Mouse (Mus musculus) midbrain, embryonic 15.5 days (tissue): Measurements from ENCODE around the gene Polr2a. TPM values are rescaled to one million over a fixed set of nuclear protein-coding genes. Genes with fewer than 3 reads are reported as not detected.

ENCODE experiments used
- ATAC-seq: fragments of 200-750 bp; cut with Nextera tagmentation; replicated peaks from 2 replicates; pipeline ENCODE4 v1.8.0; 2017; ENCODE audit warnings: moderate TSS enrichment
- H3K27ac ChIP-seq: fragments of 300-500 bp; sonication (generic); 2 replicates; pipeline ENCODE4 v1.5.1; 2015; ENCODE audit warnings: mild to moderate bottlenecking, inconsistent platforms
- H3K27me3 ChIP-seq: fragments of 300-500 bp; sonication (generic); replicated peaks from 2 replicates; pipeline ENCODE4 v1.6.1; 2015; ENCODE audit warnings: inconsistent platforms
- H3K36me3 ChIP-seq: fragments of 300-500 bp; sonication (generic); replicated peaks from 2 replicates; pipeline ENCODE4 v1.6.1; 2015; ENCODE audit warnings: inconsistent platforms
- H3K4me1 ChIP-seq: fragments of 300-500 bp; sonication (generic); 2 replicates; pipeline ENCODE4 v1.6.1; 2015; ENCODE audit warnings: inconsistent platforms
- H3K4me2 ChIP-seq: fragments of 300-500 bp; sonication (generic); 2 replicates; pipeline ENCODE4 v1.6.1; 2015; ENCODE audit warnings: inconsistent platforms, mild to moderate bottlenecking, moderate library complexity
- H3K4me3 ChIP-seq: fragments of 300-500 bp; sonication (generic); 2 replicates; pipeline ENCODE4 v1.5.1; 2015; ENCODE audit warnings: mild to moderate bottlenecking, inconsistent platforms
- H3K9ac ChIP-seq: fragments of 300-500 bp; sonication (generic); 2 replicates; pipeline ENCODE4 v1.6.1; 2015; ENCODE audit warnings: mild to moderate bottlenecking, inconsistent platforms
- H3K9me3 ChIP-seq: fragments of 300-500 bp; sonication (generic); 2 replicates; pipeline ENCODE4 v1.6.1; 2016; ENCODE audit warnings: inconsistent platforms
- WGBS: fragments of 180-500 bp; shearing (Covaris S2); methylation state at CpG from one replicate; pipeline ENCODE4 v1.1.7; 2015; ENCODE audit warnings: mixed read lengths; 5-methylcytosine and 5-hydroxymethylcytosine counted together
- polyA plus RNA-seq: library from polyadenylated mRNA; unstranded; fragments of >200 nt; fragmentation: Nextera tagmentation; extraction: Ambion mirVana; gene quantifications from 2 replicates; pipeline ENCODE4 v1.2.1, GENCODE M21; 2015

The Polr2a gene
- polyA plus RNA-seq, 1 experiment from 2014 or later = 17.4 TPM

GRCm38 (mm10) chr11:69720852-69721251 is 37.6 kb downstream of the Polr2a start:
- Histone ChIP-seq H3K27ac (no peak overlapping the region), H3K9ac (no peak overlapping the region), H3K4me2 (no peak overlapping the region), H3K36me3 (no peaks in the 10 kb centered on the region), H3K4me3 (no peak overlapping the region), H3K27me3 (no peaks in the 10 kb centered on the region), H3K4me1 (no peaks in the 10 kb centered on the region), H3K9me3 (no peaks in the 10 kb centered on the region)
- 82% methylated on average over 6 of the region's 6 CpGs for whole genome bisulfite sequencing
- ATAC-seq = no peak

- no peak for ATAC-seq
- no peaks in the 10 kb centered on the region for H3K27me3 ChIP-seq
- no peaks in the 10 kb centered on the region for H3K4me1 ChIP-seq
- H3K9ac ChIP-seq = no peak overlapping the region
- no peaks in the 10 kb centered on the region for H3K36me3 ChIP-seq
- H3K4me3 ChIP-seq = no peak overlapping the region
- no peaks in the 10 kb centered on the region for H3K9me3 ChIP-seq
- 72% methylated on average over 6 of the region's 6 CpGs for WGBS
- no peak overlapping the region for H3K4me2 ChIP-seq
- H3K27ac ChIP-seq = no peak overlapping the region
Observed at GRCm38 (mm10) chr11:69719423-69719822, 39.0 kb downstream of the Polr2a start.

- no peaks in the 10 kb centered on the region for H3K27me3 ChIP-seq
- no peak overlapping the region for H3K4me3 ChIP-seq
- H3K9me3 ChIP-seq = no peaks in the 10 kb centered on the region
- no peak overlapping the region for H3K9ac ChIP-seq
- ATAC-seq = no peak
- no peaks in the 10 kb centered on the region for H3K36me3 ChIP-seq
- H3K4me1 ChIP-seq = no peaks in the 10 kb centered on the region
- H3K27ac ChIP-seq = no peak overlapping the region
- no peak overlapping the region for H3K4me2 ChIP-seq
- 19% methylated on average over 15 of the region's 15 CpGs for WGBS
Observed at GRCm38 (mm10) chr11:69718661-69719060, 39.8 kb downstream of the Polr2a start.

GRCm38 (mm10) chr11:69716953-69717352 is 41.5 kb downstream of the Polr2a start:
- ATAC-seq = no peak
- Histone ChIP-seq H3K27ac (no peak overlapping the region), H3K4me3 (no peak overlapping the region), H3K9me3 (no peaks in the 10 kb centered on the region), H3K36me3 (no peaks in the 10 kb centered on the region), H3K4me2 (no peak overlapping the region), H3K27me3 (no peaks in the 10 kb centered on the region), H3K4me1 (no peaks in the 10 kb centered on the region), H3K9ac (no peak overlapping the region)
- 55% methylated on average over 4 of the region's 4 CpGs for WGBS

GRCm38 (mm10) chr11:69715929-69716328 is 42.5 kb downstream of the Polr2a start:
- Histone ChIP-seq H3K4me3 (no peak overlapping the region), H3K4me2 (no peak overlapping the region), H3K9ac (no peak overlapping the region), H3K27ac (no peak overlapping the region), H3K4me1 (no peaks in the 10 kb centered on the region), H3K9me3 (no peaks in the 10 kb centered on the region), H3K36me3 (no peaks in the 10 kb centered on the region), H3K27me3 (no peaks in the 10 kb centered on the region)
- WGBS = 25% methylated on average over 5 of the region's 5 CpGs
- no peak for ATAC-seq

- Histone ChIP-seq H3K4me1 (no peaks in the 10 kb centered on the region), H3K27me3 (no peaks in the 10 kb centered on the region), H3K4me2 (no peak overlapping the region), H3K9me3 (no peaks in the 10 kb centered on the region), H3K9ac (no peak overlapping the region), H3K36me3 (no peaks in the 10 kb centered on the region), H3K4me3 (no peak overlapping the region), H3K27ac (no peak overlapping the region)
- ATAC-seq = no peak
- 63% methylated on average over 9 of the region's 9 CpGs for WGBS
Observed at GRCm38 (mm10) chr11:69715482-69715881, 43.0 kb downstream of the Polr2a start.

- no peak for ATAC-seq
- Histone ChIP-seq H3K9me3 (no peaks in the 10 kb centered on the region), H3K36me3 (no peaks in the 10 kb centered on the region), H3K4me2 (no peak overlapping the region), H3K27me3 (no peaks in the 10 kb centered on the region), H3K4me3 (no peak overlapping the region), H3K4me1 (no peaks in the 10 kb centered on the region), H3K27ac (no peak overlapping the region), H3K9ac (no peak overlapping the region)
- 65% methylated on average over 18 of the region's 18 CpGs for WGBS
Observed at GRCm38 (mm10) chr11:69714636-69715329, 43.7 kb downstream of the Polr2a start.

- no peaks in the 10 kb centered on the region for H3K9me3 ChIP-seq
- ATAC-seq = no peak
- 83% methylated on average over 20 of the region's 20 CpGs for WGBS
- no peaks in the 10 kb centered on the region for H3K36me3 ChIP-seq
- H3K27me3 ChIP-seq = no peaks in the 10 kb centered on the region
- H3K4me2 ChIP-seq = no peak overlapping the region
- H3K4me3 ChIP-seq = no peak overlapping the region
- H3K9ac ChIP-seq = no peak overlapping the region
- H3K27ac ChIP-seq = no peak overlapping the region
- no peaks in the 10 kb centered on the region for H3K4me1 ChIP-seq
Observed at GRCm38 (mm10) chr11:69712954-69713672, 45.3 kb downstream of the Polr2a start.

GRCm38 (mm10) chr11:69711082-69711481 is 47.4 kb downstream of the Polr2a start:
- no peak for ATAC-seq
- 84% methylated on average over 2 of the region's 2 CpGs for WGBS
- Histone ChIP-seq H3K36me3 (no peaks in the 10 kb centered on the region), H3K9ac (no peak overlapping the region), H3K4me1 (no peaks in the 10 kb centered on the region), H3K4me3 (no peak overlapping the region), H3K27ac (no peak overlapping the region), H3K27me3 (no peaks in the 10 kb centered on the region), H3K9me3 (no peaks in the 10 kb centered on the region), H3K4me2 (no peak overlapping the region)

- no peak for ATAC-seq
- H3K27me3 ChIP-seq = no peaks in the 10 kb centered on the region
- H3K9me3 ChIP-seq = no peaks in the 10 kb centered on the region
- WGBS = 79% methylated on average over 3 of the region's 3 CpGs
- no peaks in the 10 kb centered on the region for H3K36me3 ChIP-seq
- H3K4me3 ChIP-seq = no peak overlapping the region
- H3K4me1 ChIP-seq = no peaks in the 10 kb centered on the region
- H3K27ac ChIP-seq = no peak overlapping the region
- H3K9ac ChIP-seq = no peak overlapping the region
- no peak overlapping the region for H3K4me2 ChIP-seq
Observed at GRCm38 (mm10) chr11:69710470-69710869, 48.0 kb downstream of the Polr2a start.

GRCm38 (mm10) chr11:69709554-69710446 is 48.6 kb downstream of the Polr2a start:
- Histone ChIP-seq H3K4me2 (no peak overlapping the region), H3K27me3 (no peaks in the 10 kb centered on the region), H3K4me3 (no peak overlapping the region), H3K27ac (no peak overlapping the region), H3K9ac (no peak overlapping the region), H3K9me3 (no peaks in the 10 kb centered on the region), H3K4me1 (no peaks in the 10 kb centered on the region), H3K36me3 (no peaks in the 10 kb centered on the region)
- no peak for ATAC-seq
- 51% methylated on average over 11 of the region's 11 CpGs for WGBS

- H3K4me1 ChIP-seq = no peaks in the 10 kb centered on the region
- no peak overlapping the region for H3K27ac ChIP-seq
- no peaks in the 10 kb centered on the region for H3K36me3 ChIP-seq
- no peaks in the 10 kb centered on the region for H3K27me3 ChIP-seq
- H3K4me2 ChIP-seq = no peak overlapping the region
- no peak for ATAC-seq
- no peak overlapping the region for H3K9ac ChIP-seq
- WGBS = 86% methylated on average over 3 of the region's 3 CpGs
- H3K9me3 ChIP-seq = no peaks in the 10 kb centered on the region
- no peak overlapping the region for H3K4me3 ChIP-seq
Observed at GRCm38 (mm10) chr11:69708614-69709265, 49.7 kb downstream of the Polr2a start.
